In the genomic region with DNA sequence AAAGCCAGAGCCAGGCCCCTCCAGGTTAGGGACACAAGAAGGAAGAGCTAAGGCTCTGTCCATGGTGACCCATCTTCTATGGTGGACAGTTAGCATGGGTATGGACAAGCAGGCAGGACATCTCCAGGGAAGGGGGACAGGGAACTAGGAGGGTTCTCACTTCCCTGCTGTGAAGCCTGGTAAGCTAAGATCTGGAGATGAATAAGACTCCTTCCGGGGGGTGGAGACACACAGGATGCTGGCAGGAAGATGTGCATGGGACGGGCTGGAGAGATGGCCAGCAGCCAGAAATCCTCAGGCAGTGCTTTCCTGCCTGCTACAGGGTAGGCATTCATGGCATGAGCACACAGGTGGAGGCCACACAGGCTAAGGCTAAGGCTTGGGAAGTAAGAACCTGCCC, we compare ENCODE assay signal across 26 mouse cellular contexts.
DNase-seq lines count a peak whose midpoint lies in the region; ATAC-seq and TF ChIP-seq lines count a peak whose summit lies in the region.
"Had no signal": no experiment of that assay in that cellular context is flagged by ENCODE, and none has a peak within 500 bp of the region (broad histone marks: within the 10 kb centered on the region; RNA-seq: fewer than 3 reads in every experiment).

No protein-coding gene starts in this region.

- no peak; the same call in 1 of the 2 replicates for TF ChIP-seq EP300 in lung, postnatal 0 days (IDR thresholded peaks at IDR 0.05)

- 0 out of 2 replicates have a peak, but pooled peaks cover 2% of the 10 kb centered on the region for H3K4me1 ChIP-seq in kidney, embryonic 15.5 days
- no peaks in the 10 kb centered on the region for H3K4me1 ChIP-seq in kidney, embryonic 16.5 days (ENCODE audit: insufficient read depth, low read length)
- no peaks in the 10 kb centered on the region for H3K4me1 ChIP-seq in lung, postnatal 0 days (ENCODE audit: insufficient read depth, low read depth, low read length)
- H3K4me1 ChIP-seq: embryonic facial prominence, embryonic 12.5 days; embryonic facial prominence, embryonic 15.5 days; heart, embryonic 10.5 days; heart, embryonic 13.5 days had no signal

- H3K27me3 ChIP-seq in kidney, embryonic 15.5 days = no peaks in the 10 kb centered on the region
- H3K27me3 ChIP-seq in kidney, embryonic 16.5 days (ENCODE audit: insufficient read depth, low read length) = no peaks in the 10 kb centered on the region
- H3K27me3 ChIP-seq in lung, postnatal 0 days (replicated peaks; ENCODE audit: insufficient read depth, low read length) = no peaks in the 10 kb centered on the region
- H3K27me3 ChIP-seq: embryonic facial prominence, embryonic 12.5 days; embryonic facial prominence, embryonic 15.5 days; heart, embryonic 13.5 days; hindbrain, embryonic 13.5 days had no signal

- H3K4me3 ChIP-seq in kidney, embryonic 15.5 days (replicated peaks) = no peak overlapping the region
- H3K4me3 ChIP-seq in kidney, embryonic 16.5 days (ENCODE audit: low read length) = no peak overlapping the region
- no peak overlapping the region for H3K4me3 ChIP-seq in lung, postnatal 0 days (ENCODE audit: low read depth, low read length)
- H3K4me3 ChIP-seq: embryonic facial prominence, embryonic 12.5 days; embryonic facial prominence, embryonic 15.5 days; gastrocnemius, adult 2 months; heart, embryonic 10.5 days; heart, embryonic 13.5 days; hindbrain, embryonic 13.5 days had no signal

- 71% methylated on average over 2 of the region's 2 CpGs for WGBS in kidney, embryonic 15.5 days
- 76% methylated on average over 2 of the region's 2 CpGs for WGBS in kidney, embryonic 16.5 days
- WGBS in lung, postnatal 0 days = 32% methylated on average over 2 of the region's 2 CpGs

- H3K36me3 ChIP-seq in kidney, embryonic 15.5 days = no peaks in the 10 kb centered on the region
- H3K36me3 ChIP-seq in kidney, embryonic 16.5 days (ENCODE audit: insufficient read depth, low read length) = no peaks in the 10 kb centered on the region
- no peaks in the 10 kb centered on the region for H3K36me3 ChIP-seq in lung, postnatal 0 days (ENCODE audit: insufficient read depth, low read length)
- H3K36me3 ChIP-seq: embryonic facial prominence, embryonic 12.5 days; embryonic facial prominence, embryonic 15.5 days; G1E; heart, embryonic 10.5 days; heart, embryonic 13.5 days; hindbrain, embryonic 13.5 days had no signal

- ATAC-seq in kidney, embryonic 15.5 days (replicated peaks; ENCODE audit: low FRiP score) = 0 out of 2 replicates have a peak, but pooled peaks have one; percentile 29
- no peak for ATAC-seq in kidney, embryonic 16.5 days (ENCODE audit: low FRiP score, low TSS enrichment)
- ATAC-seq in lung, postnatal 0 days = peak; percentile 78
- ATAC-seq: forebrain, embryonic 14.5 days; forebrain, postnatal 0 days; hindbrain, embryonic 16.5 days had no signal

- TF ChIP-seq CTCF in lung, postnatal 0 days (IDR thresholded peaks at IDR 0.05) = no peak

- H3K9me3 ChIP-seq in kidney, embryonic 15.5 days (replicated peaks) = no peaks in the 10 kb centered on the region
- H3K9me3 ChIP-seq in kidney, embryonic 16.5 days (ENCODE audit: low read length) = 0 out of 2 replicates have a peak, but pooled peaks cover 3% of the 10 kb centered on the region
- H3K9me3 ChIP-seq in lung, postnatal 0 days (ENCODE audit: low read length) = no peaks in the 10 kb centered on the region
- H3K9me3 ChIP-seq: embryonic facial prominence, embryonic 12.5 days; embryonic facial prominence, embryonic 15.5 days; heart, embryonic 10.5 days had no signal

- peak; percentile 21 for DNase-seq in lung, postnatal 0 days (ENCODE audit: low spot score)
- DNase-seq in lung, postnatal 25 days (ENCODE audit: low spot score) = peak; percentile 39
- no peak for DNase-seq in spleen, postnatal 10 days (ENCODE audit: low spot score in 2 of 2)
- DNase-seq in heart, postnatal 4 days = no peak
- no peak for DNase-seq in kidney, adult 11 months
- DNase-seq: adrenal gland, adult 2 months; adrenal gland, postnatal 14 days; B cell, adult 2 months; cerebellum, adult 11 months; cerebellum, adult 2 months; cerebellum, adult 9-11 months; forebrain, postnatal 0 days; gastrocnemius, adult 2 months; gastrocnemius, postnatal 14 days; heart, adult 18-20 months; heart, postnatal 14 days had no signal

- no peak overlapping the region for H3K27ac ChIP-seq in kidney, embryonic 15.5 days
- H3K27ac ChIP-seq in kidney, embryonic 16.5 days (ENCODE audit: low read length) = no peak overlapping the region
- H3K27ac ChIP-seq in lung, postnatal 0 days (ENCODE audit: low read length) = no peak overlapping the region
- H3K27ac ChIP-seq: embryonic facial prominence, embryonic 12.5 days; embryonic facial prominence, embryonic 15.5 days; gastrocnemius, adult 2 months; heart, embryonic 10.5 days; heart, embryonic 13.5 days; hindbrain, embryonic 13.5 days had no signal

- no peak overlapping the region for H3K4me2 ChIP-seq in kidney, embryonic 15.5 days
- H3K4me2 ChIP-seq in kidney, embryonic 16.5 days (replicated peaks; ENCODE audit: low read depth, low read length) = no peak overlapping the region
- no peak overlapping the region for H3K4me2 ChIP-seq in lung, postnatal 0 days (replicated peaks; ENCODE audit: low read depth, low read length)
- H3K4me2 ChIP-seq: embryonic facial prominence, embryonic 12.5 days; embryonic facial prominence, embryonic 15.5 days; heart, embryonic 13.5 days; hindbrain, embryonic 13.5 days had no signal

- H3K9ac ChIP-seq in kidney, embryonic 15.5 days = no peak overlapping the region
- H3K9ac ChIP-seq in kidney, embryonic 16.5 days (replicated peaks; ENCODE audit: low read length) = no peak overlapping the region
- no peak overlapping the region for H3K9ac ChIP-seq in lung, postnatal 0 days (replicated peaks; ENCODE audit: low read depth)
- H3K9ac ChIP-seq: embryonic facial prominence, embryonic 12.5 days; embryonic facial prominence, embryonic 15.5 days; forebrain, postnatal 0 days; heart, embryonic 13.5 days; hindbrain, embryonic 13.5 days had no signal

Comparison
In these comparisons a context has a peak if more than half of its experiments do, and no peak if none do; other contexts are left out.
1. DNase-seq: peak in lung, postnatal 0 days (single experiment) and lung, postnatal 25 days (single experiment); none in spleen, postnatal 10 days (0 of 2), heart, postnatal 4 days (single experiment) and kidney, adult 11 months (single experiment).